Mouse (Mus musculus): ENCODE measurements around the gene Ccdc194. TPM values are rescaled to one million over a fixed set of nuclear protein-coding genes. Genes with fewer than 3 reads are reported as not detected.

The Ccdc194 gene
- polyA plus RNA-seq, 1 experiment from 2014 or later, result 0.08 TPM

DNA sequence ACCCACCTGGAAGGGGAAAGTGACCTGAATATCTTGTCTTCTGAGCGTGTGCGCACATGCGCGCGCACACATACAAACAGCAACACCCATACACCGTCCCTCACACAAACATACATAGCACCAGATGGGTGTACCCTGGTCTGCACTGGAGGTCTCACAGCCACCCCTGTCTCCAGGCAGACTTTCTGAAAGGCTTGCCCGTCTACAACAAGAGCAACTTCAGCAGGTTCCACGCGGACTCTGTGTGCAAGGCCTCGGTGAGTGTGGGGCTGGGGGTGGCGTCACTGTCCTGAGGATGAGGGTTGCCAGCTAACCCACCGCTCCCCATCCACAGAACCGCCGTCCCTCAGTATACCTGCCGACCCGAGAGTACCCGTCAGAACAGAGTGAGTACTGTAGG is 53.6 kb downstream of the Ccdc194 start:
- CTCF ChIA-PET, result no interaction called here
- DNase-seq (ENCODE audit: low read depth, low spot score) (no peak), ATAC-seq (no peak)
- in situ Hi-C loops (cut with MboI; ENCODE audit: low pct_unique_long_range_greater_than_20kb), result no loop called here
- POLR2A ChIA-PET, result no interaction called here
- no peak for TF ChIP-seq CTCF (IDR thresholded peaks at IDR 0.05)
- H3K27me3 ChIP-seq, result no peaks in the 10 kb centered on the region

DNA sequence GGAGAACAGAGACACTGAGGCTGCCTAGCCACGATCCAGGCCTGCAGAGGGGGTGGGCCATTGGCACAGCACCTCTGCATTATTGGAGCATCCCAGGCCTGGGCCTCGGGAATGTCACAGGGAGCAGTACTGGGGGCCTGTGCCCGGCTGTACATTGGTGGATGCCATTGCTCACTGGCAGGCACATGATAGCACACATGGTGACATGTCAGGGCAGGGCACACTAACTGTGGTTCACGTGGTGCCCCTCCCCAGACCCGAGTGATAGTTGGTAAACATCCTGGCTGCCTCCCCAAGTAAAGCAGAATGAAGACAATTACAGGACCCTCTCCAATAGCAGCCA is 54.6 kb downstream of the Ccdc194 start:
- no peaks in the 10 kb centered on the region for H3K27me3 ChIP-seq
- POLR2A ChIA-PET, result no interaction called here
- DNase-seq (ENCODE audit: low read depth, low spot score), result no peak
- no peak for ATAC-seq
- CTCF ChIA-PET, result no interaction called here
- TF ChIP-seq CTCF (IDR thresholded peaks at IDR 0.05), result no peak
- in situ Hi-C loops (cut with MboI; ENCODE audit: low pct_unique_long_range_greater_than_20kb), result no loop called here

DNA sequence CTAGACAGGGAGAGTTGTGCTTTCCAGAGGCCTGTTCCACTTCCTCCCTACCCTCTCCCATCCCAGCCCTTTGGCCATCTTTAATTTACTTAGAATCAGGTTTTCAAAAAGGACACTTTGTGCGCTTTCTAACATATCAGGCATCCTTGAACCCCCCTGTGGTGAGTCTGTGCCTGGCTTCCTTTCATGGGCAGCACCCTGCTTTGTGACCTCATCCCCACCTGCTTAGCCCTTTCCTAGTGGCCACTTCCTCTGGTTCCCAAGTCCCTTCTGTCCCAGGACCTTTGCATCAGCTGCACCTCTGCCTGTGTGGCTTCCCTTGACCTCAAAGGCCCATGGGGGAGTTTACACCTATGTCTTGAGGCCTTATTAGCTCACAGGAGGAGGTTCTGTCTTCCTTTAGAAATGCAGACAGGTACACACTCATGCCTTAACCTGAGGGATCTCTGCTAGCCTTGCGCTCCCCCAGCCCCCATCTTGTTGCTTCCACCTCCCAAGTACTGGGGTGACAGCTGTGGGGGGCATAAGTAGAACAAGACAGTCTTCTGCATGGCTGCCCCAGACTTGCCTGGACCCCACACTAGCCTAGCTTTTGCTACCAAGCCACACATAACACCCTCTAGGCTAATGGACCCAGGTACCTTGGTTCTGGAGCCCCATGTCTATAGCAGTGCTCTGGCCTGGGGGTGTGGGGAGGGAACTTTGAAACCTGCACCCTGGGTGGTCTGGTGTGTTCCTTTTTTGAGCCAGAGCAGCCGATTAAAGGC is 55.2 kb downstream of the Ccdc194 start:
- DNase-seq (ENCODE audit: low read depth, low spot score) (no peak), ATAC-seq (no peak)
- no peak for TF ChIP-seq CTCF (IDR thresholded peaks at IDR 0.05)
- CTCF ChIA-PET, result no interaction called here
- POLR2A ChIA-PET, result interaction anchor here (0.6 kb wide), 1 partner anchor 213 kb away, joined by 3 read pairs; no protein-coding TSS in a partner anchor
- no peaks in the 10 kb centered on the region for H3K27me3 ChIP-seq
- in situ Hi-C loops (cut with MboI; ENCODE audit: low pct_unique_long_range_greater_than_20kb), result no loop called here

Other genes with a start within 250 kb of the Ccdc194 start
- 123 TPM for gene Use1, start 158.9 kb downstream of the Ccdc194 start, polyA plus RNA-seq (2021)
- 19.9 TPM for gene Ocel1, start 154.4 kb downstream of the Ccdc194 start, polyA plus RNA-seq (2021)
- 140 TPM for gene Nr2f6, start 143.8 kb downstream of the Ccdc194 start, polyA plus RNA-seq (2021)
- 0.36 TPM for gene Ushbp1, start 129.9 kb downstream of the Ccdc194 start, polyA plus RNA-seq (2021)
- gene Babam1, start 128.8 kb downstream of the Ccdc194 start, polyA plus RNA-seq (2021), result 103 TPM
- gene Ankle1, start 119.7 kb downstream of the Ccdc194 start, polyA plus RNA-seq (2021), result 9.0 TPM
- gene Abhd8, start 62.1 kb downstream of the Ccdc194 start, polyA plus RNA-seq (2021), result 73.0 TPM
- 81.5 TPM for gene Mrpl34, start 60.8 kb downstream of the Ccdc194 start, polyA plus RNA-seq (2021)
- 67.8 TPM for gene Dda1, start 56.5 kb downstream of the Ccdc194 start, polyA plus RNA-seq (2021)
- 38.2 TPM for gene Ano8, start 39.7 kb downstream of the Ccdc194 start, polyA plus RNA-seq (2021)
- gene Gtpbp3, start 37.6 kb downstream of the Ccdc194 start, polyA plus RNA-seq (2021), result 44.1 TPM
- 0.21 TPM for gene Plvap, start 14.0 kb downstream of the Ccdc194 start, polyA plus RNA-seq (2021)
- gene Bst2, start 11.7 kb upstream of the Ccdc194 start, polyA plus RNA-seq (2021), result 141 TPM
- 103 TPM for gene Mvb12a, start 17.2 kb upstream of the Ccdc194 start, polyA plus RNA-seq (2021)
- gene Tmem221, start 33.2 kb upstream of the Ccdc194 start, polyA plus RNA-seq (2021), result 3.4 TPM
- 0.85 TPM for gene Nxnl1, start 40.9 kb upstream of the Ccdc194 start, polyA plus RNA-seq (2021)
- gene Slc27a1, start 43.2 kb upstream of the Ccdc194 start, polyA plus RNA-seq (2021), result 40.9 TPM
- gene Pgls, start 66.5 kb upstream of the Ccdc194 start, polyA plus RNA-seq (2021), result 127 TPM
- 10.8 TPM for gene Fam129c, start 71.9 kb upstream of the Ccdc194 start, polyA plus RNA-seq (2021)
- 117 TPM for gene Colgalt1, start 85.3 kb upstream of the Ccdc194 start, polyA plus RNA-seq (2021)
- gene Unc13a, start 146.0 kb upstream of the Ccdc194 start, polyA plus RNA-seq (2021), result 2.5 TPM
- gene Jak3, start 150.6 kb upstream of the Ccdc194 start, polyA plus RNA-seq (2021), result 26.7 TPM
- 8.8 TPM for gene Insl3, start 163.5 kb upstream of the Ccdc194 start, polyA plus RNA-seq (2021)
- gene B3gnt3, start 176.1 kb upstream of the Ccdc194 start, polyA plus RNA-seq (2021), result 1.4 TPM
- 5.6 TPM for gene Fcho1, start 200.0 kb upstream of the Ccdc194 start, polyA plus RNA-seq (2021)

All from Patski (cell line).